Mouse (Mus musculus) MEL (cell line): ENCODE data around the gene Nfkbil1. TPM values are rescaled to one million over a fixed set of nuclear protein-coding genes. Genes with fewer than 3 reads are reported as not detected.

ENCODE experiments used
- DNase-seq: peaks from one replicate; pipeline ENCODE4 v3.0.0; 2011; ENCODE audit warnings: low read depth, low spot score
- H3K27ac ChIP-seq: 2 replicates; pipeline ENCODE4 v1.5.1; 2012; ENCODE audit warnings: low read depth, mild to moderate bottlenecking, control low read depth, low read length, moderate library complexity; ENCODE audit not compliant: control insufficient read depth
- H3K27me3 ChIP-seq, 2 experiments: fragments of 150-350 bp in 1 of 2; sonication (generic) in 1 of 2; 2 replicates each; pipeline ENCODE4 v1.6.1; 2012; ENCODE audit warnings: low read length in 2 of 2, mild to moderate bottlenecking in 2 of 2, improper control_type of control experiment in 1 of 2, moderate library complexity in 1 of 2; ENCODE audit not compliant: insufficient read depth in 2 of 2, control insufficient read depth in 1 of 2
- H3K36me3 ChIP-seq, 2 experiments: 2 replicates each; pipeline ENCODE4 v1.6.1; 2012 to 2014; ENCODE audit warnings: low read length in 2 of 2, improper control_type of control experiment in 1 of 2, inconsistent platforms in 1 of 2, mild to moderate bottlenecking in 1 of 2; ENCODE audit not compliant: insufficient read depth in 2 of 2, control insufficient read depth in 1 of 2
- H3K4me1 ChIP-seq, 2 experiments: fragments of 150-350 bp in 1 of 2; sonication (generic) in 1 of 2; 2 replicates each; pipeline ENCODE4 v1.6.1; 2012; ENCODE audit warnings: low read length in 2 of 2, improper control_type of control experiment in 1 of 2, mild to moderate bottlenecking in 1 of 2; ENCODE audit not compliant: insufficient read depth in 2 of 2, control insufficient read depth in 1 of 2
- H3K4me3 ChIP-seq, 2 experiments: fragments of 150-350 bp in 1 of 2; sonication (generic) in 1 of 2; 2 replicates each; pipeline ENCODE4 v1.5.1; 2012; ENCODE audit warnings: low read depth in 2 of 2, low read length in 2 of 2, mild to moderate bottlenecking in 2 of 2, moderate library complexity in 2 of 2, control low read depth in 1 of 2, improper control_type of control experiment in 1 of 2; ENCODE audit not compliant: control insufficient read depth in 1 of 2, insufficient read depth in 1 of 2
- H3K79me2 ChIP-seq: 2 replicates; pipeline ENCODE4 v1.6.1; 2012; ENCODE audit warnings: mild to moderate bottlenecking, low read length, moderate library complexity; ENCODE audit not compliant: control insufficient read depth, poor library complexity, insufficient read depth
- H3K9ac ChIP-seq: 2 replicates; pipeline ENCODE4 v1.6.1; 2012; ENCODE audit warnings: low read depth, mild to moderate bottlenecking, control low read depth, low read length, moderate library complexity; ENCODE audit not compliant: control insufficient read depth, poor library complexity, severe bottlenecking
- H3K9me3 ChIP-seq: fragments of 150-350 bp; sonication (generic); replicated peaks from 2 replicates; pipeline ENCODE4 v1.6.1; 2012; ENCODE audit warnings: mild to moderate bottlenecking, low read length, improper control_type of control experiment, moderate library complexity; ENCODE audit not compliant: insufficient read depth
- CHD1 ChIP-seq: IDR thresholded peaks from 2 replicates; pipeline ENCODE4 v1.6.1; 2012; ENCODE audit warnings: low read depth, mild to moderate bottlenecking, inconsistent platforms, low read length, improper control_type of control experiment
- CHD2 ChIP-seq: IDR thresholded peaks from 2 replicates; pipeline ENCODE4 v1.6.1; 2011; ENCODE audit warnings: low read length, improper control_type of control experiment
- CTCF ChIP-seq, 3 experiments: IDR thresholded peaks in 2 of 3; conservative IDR thresholded peaks in 1 of 3; 2 replicates each; pipeline ENCODE4 v1.5.1; 2011 to 2012; ENCODE audit warnings: low read length in 3 of 3, low read depth in 2 of 3, mild to moderate bottlenecking in 2 of 3, improper control_type of control experiment in 1 of 3, inconsistent platforms in 1 of 3, mixed read lengths in 1 of 3, moderate library complexity in 1 of 3; ENCODE audit not compliant: control insufficient read depth in 1 of 3, insufficient read depth in 1 of 3, poor library complexity in 1 of 3, severe bottlenecking in 1 of 3
- E2F4 ChIP-seq: IDR thresholded peaks from 2 replicates; pipeline ENCODE4 v1.6.1; 2011; ENCODE audit warnings: low read depth, low read length, improper control_type of control experiment, borderline replicate concordance
- ELF1 ChIP-seq: IDR thresholded peaks from 2 replicates; pipeline ENCODE4 v1.6.1; 2014; ENCODE audit warnings: low read depth, mild to moderate bottlenecking, inconsistent platforms, low read length, improper control_type of control experiment, moderate library complexity
- EP300 ChIP-seq, 2 experiments: IDR thresholded peaks; 2 replicates each; pipeline ENCODE4 v1.6.1; 2011; ENCODE audit warnings: improper control_type of control experiment in 2 of 2, low read length in 2 of 2, low read depth in 1 of 2, mild to moderate bottlenecking in 1 of 2
- ETS1 ChIP-seq: IDR thresholded peaks from 2 replicates; pipeline ENCODE4 v1.6.1; 2012; ENCODE audit warnings: low read depth, mild to moderate bottlenecking, inconsistent platforms, low read length, improper control_type of control experiment, moderate library complexity
- GABPA ChIP-seq: IDR thresholded peaks from 2 replicates; pipeline ENCODE4 v1.6.1; 2012; ENCODE audit warnings: low read depth, mild to moderate bottlenecking, inconsistent platforms, low read length, improper control_type of control experiment, moderate library complexity
- GATA1 ChIP-seq: IDR thresholded peaks from 2 replicates; pipeline ENCODE4 v1.6.1; 2011; ENCODE audit warnings: low read depth, low read length, improper control_type of control experiment
- HCFC1 ChIP-seq: IDR thresholded peaks from 2 replicates; pipeline ENCODE4 v1.6.1; 2012; ENCODE audit warnings: low read depth, mild to moderate bottlenecking, inconsistent platforms, low read length, improper control_type of control experiment, moderate library complexity
- KAT2A ChIP-seq: conservative IDR thresholded peaks from 2 replicates; pipeline ENCODE4 v1.6.1; 2012; ENCODE audit warnings: low read depth, low read length, improper control_type of control experiment, inconsistent platforms
- MAFK ChIP-seq: IDR thresholded peaks from 2 replicates; pipeline ENCODE4 v1.6.1; 2011; ENCODE audit warnings: low read depth, mild to moderate bottlenecking, low read length, improper control_type of control experiment, borderline replicate concordance
- MAX ChIP-seq: IDR thresholded peaks from 2 replicates; pipeline ENCODE4 v1.6.1; 2011; ENCODE audit warnings: low read length, improper control_type of control experiment
- MAZ ChIP-seq: IDR thresholded peaks from 2 replicates; pipeline ENCODE4 v1.6.1; 2012; ENCODE audit warnings: low read depth, mild to moderate bottlenecking, inconsistent platforms, low read length, improper control_type of control experiment
- MEF2A ChIP-seq: IDR thresholded peaks from 2 replicates; pipeline ENCODE4 v1.6.1; 2014; ENCODE audit warnings: low read depth, mild to moderate bottlenecking, inconsistent platforms, low read length, improper control_type of control experiment; ENCODE audit not compliant: poor library complexity, insufficient replicate concordance, severe bottlenecking; ENCODE audit errors: extremely low read depth
- MYB ChIP-seq: IDR thresholded peaks from 2 replicates; pipeline ENCODE4 v1.6.1; 2011; ENCODE audit warnings: mild to moderate bottlenecking, low read depth, low read length, improper control_type of control experiment
- MYC ChIP-seq: IDR thresholded peaks from 2 replicates; pipeline ENCODE4 v1.6.1; 2011; ENCODE audit warnings: low read depth, mild to moderate bottlenecking, low read length, improper control_type of control experiment, moderate library complexity
- NRF1 ChIP-seq: IDR thresholded peaks from 2 replicates; pipeline ENCODE4 v1.6.1; 2014; ENCODE audit warnings: low read depth, mild to moderate bottlenecking, inconsistent platforms, low read length, improper control_type of control experiment, moderate library complexity; ENCODE audit not compliant: poor library complexity, insufficient read depth, severe bottlenecking
- POLR2A ChIP-seq, 2 experiments: IDR thresholded peaks; 2 replicates each; pipeline ENCODE4 v1.6.1; 2011 to 2012; ENCODE audit warnings: low read length in 2 of 2, mild to moderate bottlenecking in 2 of 2, control low read depth in 1 of 2, improper control_type of control experiment in 1 of 2, low read depth in 1 of 2, moderate library complexity in 1 of 2; ENCODE audit not compliant: control insufficient read depth in 1 of 2, insufficient read depth in 1 of 2, poor library complexity in 1 of 2
- POLR2AphosphoS2 ChIP-seq: IDR thresholded peaks from 2 replicates; pipeline ENCODE4 v1.6.1; 2011; ENCODE audit warnings: low read length, improper control_type of control experiment
- POLR2AphosphoS5 ChIP-seq: IDR thresholded peaks from 2 replicates; pipeline ENCODE4 v1.6.1; 2012; ENCODE audit warnings: low read depth, borderline replicate concordance, mild to moderate bottlenecking, inconsistent platforms, low read length, moderate library complexity, mixed read lengths
- RAD21 ChIP-seq: IDR thresholded peaks from 2 replicates; pipeline ENCODE4 v1.6.1; 2011; ENCODE audit warnings: mild to moderate bottlenecking, low read depth, low read length, improper control_type of control experiment
- RCOR1 ChIP-seq: IDR thresholded peaks from 2 replicates; pipeline ENCODE4 v1.6.1; 2012; ENCODE audit warnings: low read depth, mild to moderate bottlenecking, inconsistent platforms, low read length, improper control_type of control experiment
- SIN3A ChIP-seq: IDR thresholded peaks from 2 replicates; pipeline ENCODE4 v1.6.1; 2012; ENCODE audit warnings: low read length, improper control_type of control experiment, inconsistent platforms
- SMC3 ChIP-seq: IDR thresholded peaks from 2 replicates; pipeline ENCODE4 v1.6.1; 2011; ENCODE audit warnings: low read depth, low read length, improper control_type of control experiment
- TAL1 ChIP-seq: IDR thresholded peaks from 2 replicates; pipeline ENCODE4 v1.6.1; 2012; ENCODE audit warnings: mild to moderate bottlenecking, inconsistent platforms, low read length, moderate library complexity, mixed read lengths
- TBP ChIP-seq: IDR thresholded peaks from 2 replicates; pipeline ENCODE4 v1.8.0; 2011; ENCODE audit warnings: low read depth, low read length, improper control_type of control experiment
- TCF12 ChIP-seq: IDR thresholded peaks from 2 replicates; pipeline ENCODE4 v1.6.1; 2014; ENCODE audit warnings: low read depth, mild to moderate bottlenecking, inconsistent platforms, low read length, improper control_type of control experiment, moderate library complexity
- UBTF ChIP-seq: IDR thresholded peaks from 2 replicates; pipeline ENCODE4 v1.6.1; 2012; ENCODE audit warnings: low read depth, mild to moderate bottlenecking, inconsistent platforms, low read length, improper control_type of control experiment, moderate library complexity, borderline replicate concordance; ENCODE audit not compliant: insufficient read depth
- USF1 ChIP-seq: IDR thresholded peaks from 2 replicates; pipeline ENCODE4 v1.6.1; 2014; ENCODE audit warnings: low read depth, mild to moderate bottlenecking, inconsistent platforms, low read length, improper control_type of control experiment, moderate library complexity
- USF2 ChIP-seq, 2 experiments: IDR thresholded peaks; 2 replicates each; pipeline ENCODE4 v1.6.1; 2011 to 2012; ENCODE audit warnings: improper control_type of control experiment in 2 of 2, low read length in 2 of 2, borderline replicate concordance in 1 of 2, inconsistent platforms in 1 of 2, low read depth in 1 of 2, mild to moderate bottlenecking in 1 of 2; ENCODE audit not compliant: insufficient read depth in 1 of 2
- ZC3H11A ChIP-seq: IDR thresholded peaks from 2 replicates; pipeline ENCODE4 v1.6.1; 2012; ENCODE audit warnings: low read depth, mild to moderate bottlenecking, inconsistent platforms, low read length, improper control_type of control experiment
- ZKSCAN1 ChIP-seq: IDR thresholded peaks from 2 replicates; pipeline ENCODE4 v1.6.1; 2012; ENCODE audit warnings: low read depth, mild to moderate bottlenecking, inconsistent platforms, low read length, improper control_type of control experiment, moderate library complexity
- ZMIZ1 ChIP-seq: IDR thresholded peaks from 2 replicates; pipeline ENCODE4 v1.6.1; 2012; ENCODE audit warnings: low read depth, mild to moderate bottlenecking, inconsistent platforms, low read length, improper control_type of control experiment, moderate library complexity
- ZNF384 ChIP-seq: IDR thresholded peaks from 2 replicates; pipeline ENCODE4 v1.6.1; 2012; ENCODE audit warnings: low read depth, mild to moderate bottlenecking, inconsistent platforms, low read length, improper control_type of control experiment
- polyA plus RNA-seq, 2 experiments: library from polyadenylated mRNA; stranded (reverse) in 1 of 2; unstranded in 1 of 2; fragments of >175 nt in 1 of 2; fragments of >200 nt in 1 of 2; gene quantifications; 2 replicates each; pipeline versions ENCODE4 v1.2.1 to v1.2.4; 2012; ENCODE audit warnings: low replicate concordance in 2 of 2, low read depth in 1 of 2; ENCODE audit not compliant: insufficient read length in 2 of 2, insufficient read depth in 1 of 2, missing spikeins in 1 of 2
- total RNA-seq: library from RNA; depleted of rRNA; stranded (reverse); fragments of 300-350 nt; gene quantifications from 2 replicates; pipeline ENCODE4 v1.2.3, GENCODE M21; 2012

Nfkbil1 gene
- total and polyA plus RNA-seq, 3 experiments, result 10.3 to 26.0 TPM; not detected in 1

GRCm38 (mm10) chr17:35262664-35263522 lies 27.3 kb upstream of the Nfkbil1 start, which contains the start of gene H2-D1:
Gene H2-D1, plus strand, starts transcription at chr17:35262730.
- DNase-seq, result peak; percentile 99
- peak within 1 kb of the TSS; percentile 49 for H3K27ac ChIP-seq
- TF ChIP-seq MEF2A (no peak), NRF1 (peak; percentile 39; the same call in 1 of the 2 replicates), ZMIZ1 (peak; percentile 98), E2F4 (no peak), CTCF (IDR thresholded peaks at IDR 0.05 in 2 of 3, conservative IDR thresholded peaks at IDR 0.05 in 1 of 3; ENCODE audit: control insufficient read depth in 1 of 3, insufficient read depth in 1 of 3, low read depth in 2 of 3, low read length in 3 of 3, poor library complexity in 1 of 3, severe bottlenecking in 1 of 3) (peak in 1 of 3 experiments; percentile 11; a peak in 1 of 6 replicates), MYB (no peak), MAFK (no peak), USF2 (IDR thresholded peaks at IDR 0.05; ENCODE audit: borderline replicate concordance in 1 of 2, insufficient read depth in 1 of 2, low read depth in 1 of 2, low read length in 2 of 2) (no peak), TAL1 (no peak), ZKSCAN1 (peak; percentile 71), RCOR1 (no peak), ELF1 (peak; percentile 82), POLR2AphosphoS2 (peak; percentile 96), SMC3 (no peak), GABPA (0 out of 2 replicates have a peak, but pooled peaks have one; percentile 42), ZNF384 (no peak), HCFC1 (0 out of 2 replicates have a peak, but pooled peaks have one; percentile 57), ETS1 (peak; percentile 71), GATA1 (no peak), RAD21 (no peak), CHD1 (no peak), MAZ (no peak), ZC3H11A (no peak), TCF12 (peak; percentile 61), SIN3A (peak; percentile 84), TBP (peak; percentile 98), POLR2AphosphoS5 (peak; percentile 69; the same call in 1 of the 2 replicates), UBTF (no peak), KAT2A (no peak), MYC (no peak), CHD2 (peak; percentile 98), POLR2A (IDR thresholded peaks at IDR 0.05; ENCODE audit: control insufficient read depth in 1 of 2, insufficient read depth in 1 of 2, low read depth in 1 of 2, low read length in 2 of 2, poor library complexity in 1 of 2) (peak; percentile 95 to 97), USF1 (no peak; the same call in 1 of the 2 replicates), EP300 (IDR thresholded peaks at IDR 0.05; ENCODE audit: low read depth in 1 of 2, low read length in 2 of 2) (no peak), MAX (no peak)

More at GRCm38 (mm10) chr17:35262664-35263522, 27.3 kb upstream of the Nfkbil1 start, which contains the start of gene H2-D1:
- Histone ChIP-seq H3K36me3 (peaks cover 0 to 8% of the 10 kb centered on the region in 2 experiments; a peak in 1 of 4 replicates), H3K9ac (peak within 1 kb of the TSS; percentile 79), H3K9me3 (no peaks in the 10 kb centered on the region), H3K4me3 (peak within 1 kb of the TSS; percentile 73 to 83), H3K79me2 (peaks cover 3% of the 10 kb centered on the region; the same call in 1 of the 2 replicates), H3K27me3 (no peaks in the 10 kb centered on the region), H3K4me1 (peaks cover 7 to 15% of the 10 kb centered on the region in 2 experiments)
